Mouse (Mus musculus) lung, adult 18-20 months (tissue): Measurements from ENCODE around the gene Numa1.

Source experiments
- DNase-seq, 2 experiments: peaks; one replicate each; pipeline ENCODE4 v3.0.0; 2022; ENCODE audit warnings: mixed read lengths in 2 of 2

The Numa1 gene

DNA sequence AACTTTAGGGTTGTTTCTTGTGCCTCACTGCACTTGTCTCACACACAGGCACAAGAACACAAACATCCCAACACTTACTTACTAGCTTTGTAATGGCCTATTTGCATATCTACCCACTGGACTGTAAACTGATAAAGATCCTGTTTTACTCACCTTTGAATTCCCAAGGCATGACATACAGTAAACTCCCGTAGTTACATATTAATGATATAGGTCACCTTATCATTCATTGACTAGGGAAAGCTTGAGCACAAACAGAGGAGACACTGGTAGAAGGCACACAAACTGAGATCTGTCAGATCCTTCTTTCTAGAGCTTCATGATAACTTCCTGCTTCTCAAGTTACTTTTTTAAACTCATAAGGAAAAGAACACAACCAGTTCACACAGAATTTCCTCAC, 128.3 kb downstream of the Numa1 start:
- no peak for DNase-seq

- DNase-seq: no peak
Observed at GRCm38 (mm10) chr7:102063891-102064290, 130.0 kb downstream of the Numa1 start.
